Mouse (Mus musculus) gastrocnemius, adult 2 months (tissue): ENCODE results near the gene Trp73. TPM values are rescaled to one million over a fixed set of nuclear protein-coding genes. Genes with fewer than 3 reads are reported as not detected.
A peak's percentile ranks its signal among the peaks of the same experiment; 100 is the strongest.

ENCODE experiments used
- DNase-seq: peaks from one replicate; pipeline ENCODE4 v3.0.0; 2022
- H3K27ac ChIP-seq: fragments of 200-600 bp; 2 replicates; pipeline ENCODE4 v1.8.1; 2022; ENCODE audit warnings: mild to moderate bottlenecking
- H3K4me3 ChIP-seq: fragments of 200-600 bp; 2 replicates; pipeline ENCODE4 v1.8.1; 2022; ENCODE audit warnings: mild to moderate bottlenecking, moderate library complexity
- CTCF ChIP-seq: fragments of 200-600 bp; IDR thresholded peaks from 2 replicates; pipeline ENCODE4 v1.8.1; 2022; ENCODE audit warnings: antibody characterized with exemption, mild to moderate bottlenecking, moderate library complexity
- intact Hi-C: fragments of 180-260 bp; cut with DNase I; formaldehyde crosslinking; loops from one replicate; pipeline ENCODE4 v1.15.1; 2025
- long read RNA-seq, 2 experiments: library from polyadenylated mRNA; stranded (forward); transcript quantifications; one replicate each; pipeline ENCODE4 v2.0.0; 2021
- total RNA-seq, 2 experiments: library from RNA; stranded (reverse); gene quantifications; 2 replicates each; pipeline ENCODE4 v1.2.3; 2021

Gene Trp73
- not detected for total RNA-seq
- long read RNA-seq, experiment 1, result 0 reads
- long read RNA-seq, experiment 2, result 0 reads

DNA sequence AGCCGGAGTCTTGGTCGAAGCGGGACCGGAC, at the start of gene Trp73:
TSS of gene Trp73 (minus strand) at position 27 of the 31 bp plus-strand sequence.
- H3K4me3 ChIP-seq, result peak within 1 kb of the TSS; percentile 89
- no peak for DNase-seq
- intact Hi-C loops, result no loop called here
- no peak within 1 kb of the TSS for H3K27ac ChIP-seq
- TF ChIP-seq CTCF, result no peak

DNA sequence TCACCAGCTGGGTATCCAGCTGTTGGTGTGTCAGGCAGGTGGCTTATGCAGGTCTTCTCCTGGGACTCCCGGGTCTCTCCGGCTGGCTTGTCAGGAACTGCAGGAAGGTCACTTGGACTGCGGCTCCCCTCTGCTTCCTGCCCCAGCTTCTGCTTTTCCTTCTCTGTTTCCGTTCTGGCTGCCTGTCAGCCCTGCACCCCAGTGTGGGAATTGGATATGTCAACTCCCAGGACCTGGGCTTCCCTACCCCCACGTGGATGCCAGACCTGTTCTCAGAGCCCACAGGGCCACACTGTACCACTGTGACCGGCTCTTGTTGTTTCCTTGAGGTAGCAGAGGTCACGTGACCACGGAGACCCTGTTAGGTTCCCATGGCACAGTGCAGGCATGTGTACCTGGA, 48.9 kb upstream of the Trp73 start:
- Histone ChIP-seq H3K4me3 (no peak overlapping the region), H3K27ac (no peak overlapping the region)
- intact Hi-C loops, result no loop called here
- no peak for TF ChIP-seq CTCF
- peak; percentile 38 for DNase-seq

DNA sequence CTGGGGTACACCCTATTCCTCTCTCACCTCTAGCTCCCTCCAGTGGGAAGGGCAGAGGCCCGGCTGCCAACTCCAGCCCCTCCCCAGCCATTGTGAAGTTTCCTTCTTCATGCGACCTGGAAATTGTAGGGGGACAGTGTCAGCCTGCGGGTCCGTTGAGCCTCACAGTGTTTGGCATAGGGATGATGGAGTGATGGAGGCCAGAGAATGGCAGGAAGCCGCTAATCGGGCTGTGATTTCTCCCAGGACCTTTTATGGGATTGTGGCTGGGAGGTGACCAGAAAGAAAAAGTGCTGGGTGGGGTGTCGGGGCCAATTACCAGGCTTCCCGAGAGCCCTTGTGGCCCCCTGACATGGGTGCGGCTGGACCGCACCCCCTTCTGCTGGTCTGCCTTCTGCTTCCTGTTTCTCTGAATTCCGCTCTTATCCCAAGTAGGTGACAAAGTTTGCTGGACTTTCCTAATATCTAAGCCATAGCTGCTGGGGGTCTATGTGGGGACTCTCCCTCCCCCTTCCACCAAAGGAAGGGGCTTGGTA, 46.1 kb upstream of the Trp73 start:
- Histone ChIP-seq H3K27ac (no peak overlapping the region; the same call in 1 of the 2 replicates), H3K4me3 (no peak overlapping the region)
- TF ChIP-seq CTCF, result no peak
- DNase-seq, result no peak
- intact Hi-C loops, result no loop called here

DNA sequence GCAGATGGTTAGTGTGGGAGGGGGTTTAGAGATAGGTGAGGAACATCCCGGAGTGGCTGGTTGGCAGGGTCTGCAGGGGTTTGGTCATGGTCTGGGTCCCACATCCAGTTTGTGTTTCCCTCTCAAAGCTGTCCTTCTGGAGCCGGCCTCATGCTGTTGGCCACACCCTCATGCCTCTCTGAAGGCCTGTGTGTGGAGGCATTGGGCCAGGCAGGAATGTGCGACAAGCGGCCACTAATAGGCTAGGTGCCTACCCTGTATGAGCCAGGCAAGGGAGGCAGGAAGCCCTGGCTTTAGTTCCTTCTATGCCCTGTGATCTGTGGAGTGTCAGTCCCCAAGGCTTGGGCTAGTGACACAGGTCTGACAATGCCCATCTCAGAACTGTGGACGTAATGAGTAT, 45.0 kb upstream of the Trp73 start:
- intact Hi-C loops, result loop anchor here (2.0 kb wide), 1 partner anchor 14 kb away; no protein-coding TSS in a partner anchor
- no peak for DNase-seq
- TF ChIP-seq CTCF, result no peak
- Histone ChIP-seq H3K27ac (no peak overlapping the region), H3K4me3 (no peak overlapping the region)

DNA sequence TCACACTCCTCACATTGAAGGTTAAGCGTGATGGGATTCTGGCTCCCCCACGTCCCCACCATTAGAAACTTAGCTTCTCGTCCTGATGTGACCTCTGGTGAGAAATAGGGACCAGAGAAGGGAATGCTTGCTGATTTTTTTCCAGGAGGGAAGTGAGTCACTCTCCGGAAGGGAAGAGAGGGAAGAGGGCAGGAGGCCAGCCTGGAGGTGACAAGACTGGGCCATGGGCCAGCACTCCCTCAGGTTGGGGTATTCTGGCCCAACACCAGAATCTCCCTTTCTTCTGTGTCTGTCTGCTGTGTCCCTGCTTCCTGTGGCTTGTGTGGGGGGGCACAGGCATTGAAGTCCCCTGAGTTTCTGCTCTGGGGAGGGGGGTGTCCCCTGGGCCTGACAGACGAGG, 43.6 kb upstream of the Trp73 start:
- Histone ChIP-seq H3K4me3 (no peak overlapping the region), H3K27ac (no peak overlapping the region)
- TF ChIP-seq CTCF, result no peak
- intact Hi-C loops, result no loop called here
- DNase-seq, result no peak

DNA sequence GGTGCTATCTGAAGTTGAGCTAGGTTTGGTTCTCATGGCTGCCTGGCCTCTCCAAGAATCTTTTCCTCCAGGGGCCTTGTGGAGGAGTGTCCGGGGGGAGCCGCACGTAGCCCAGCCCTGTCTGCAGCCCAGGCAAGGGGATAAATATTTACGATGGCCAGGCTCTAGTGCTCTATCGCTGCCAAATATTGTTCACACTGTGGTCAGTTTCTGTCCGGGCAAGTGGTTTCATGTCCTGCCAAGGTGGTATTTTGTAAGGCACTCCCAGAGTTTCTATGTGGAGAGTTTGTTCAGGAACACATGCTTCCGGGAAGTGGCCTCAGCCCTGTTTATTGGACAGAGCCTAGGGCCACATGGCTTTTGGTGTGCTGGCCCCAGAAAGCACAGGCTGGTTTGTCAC, 41.0 kb upstream of the Trp73 start:
- H3K4me3 ChIP-seq, result no peak overlapping the region
- intact Hi-C loops, result no loop called here
- no peak overlapping the region for H3K27ac ChIP-seq
- TF ChIP-seq CTCF, result no peak
- no peak for DNase-seq

DNA sequence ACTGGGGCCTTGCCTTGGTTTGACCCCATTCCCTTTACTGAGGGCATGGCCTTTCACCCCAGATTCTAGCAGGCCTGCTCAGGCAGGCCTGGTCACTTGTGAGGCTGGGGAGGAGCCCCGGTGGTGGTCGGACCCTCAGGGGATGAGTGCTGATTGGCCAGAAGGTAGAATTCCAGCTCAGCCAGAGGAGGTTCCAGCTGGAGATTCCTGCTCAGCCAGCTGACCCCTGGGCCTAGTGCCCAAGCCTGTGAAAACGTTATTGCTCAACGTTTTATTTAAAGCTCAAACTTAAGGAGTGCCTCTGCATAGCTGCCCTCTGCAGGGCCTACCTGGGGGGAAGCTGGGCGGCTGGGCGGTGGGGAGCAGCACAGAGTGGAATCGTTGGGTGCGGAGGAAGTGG, 37.2 kb upstream of the Trp73 start:
- H3K4me3 ChIP-seq, result no peak overlapping the region
- peak; percentile 79 for DNase-seq
- intact Hi-C loops, result no loop called here
- H3K27ac ChIP-seq, result peak overlapping the region; percentile 66
- TF ChIP-seq CTCF, result no peak

DNA sequence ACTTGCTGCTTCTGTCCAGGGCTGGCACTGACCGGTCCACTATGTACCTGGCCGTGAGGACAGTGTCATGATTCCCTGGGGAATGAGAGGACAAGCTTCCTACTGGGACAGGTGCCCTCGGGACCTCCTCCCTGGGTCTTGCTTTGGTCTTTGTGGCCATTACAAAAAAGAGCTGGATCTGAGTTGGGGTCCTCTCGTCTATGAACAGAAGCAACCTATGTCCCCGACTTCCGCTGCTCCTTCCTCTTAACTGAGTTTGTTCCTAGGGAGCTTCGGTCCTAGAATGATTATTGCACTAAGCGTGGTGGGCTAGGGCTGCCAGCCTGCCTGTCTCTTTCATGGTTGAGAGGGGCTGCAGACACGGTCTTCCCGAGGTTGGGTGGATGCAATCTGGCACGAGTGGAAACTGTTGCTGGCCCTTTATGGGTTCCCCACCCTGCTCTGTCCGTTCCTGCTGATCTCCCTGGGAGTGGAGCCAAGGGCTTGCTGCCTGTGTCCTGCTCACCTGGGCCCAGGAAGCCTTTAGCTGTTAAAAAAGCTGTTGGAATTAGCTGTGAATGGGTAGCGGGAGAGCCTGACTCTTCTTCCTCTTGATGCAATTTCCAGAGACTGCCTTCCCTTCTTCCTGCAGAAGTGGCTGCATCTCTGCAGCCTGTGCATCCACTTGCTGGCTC, 32.1 kb upstream of the Trp73 start:
- Histone ChIP-seq H3K27ac (no peak overlapping the region), H3K4me3 (peak overlapping the region; percentile 71)
- DNase-seq, result no peak
- TF ChIP-seq CTCF, result no peak
- intact Hi-C loops, result no loop called here

DNA sequence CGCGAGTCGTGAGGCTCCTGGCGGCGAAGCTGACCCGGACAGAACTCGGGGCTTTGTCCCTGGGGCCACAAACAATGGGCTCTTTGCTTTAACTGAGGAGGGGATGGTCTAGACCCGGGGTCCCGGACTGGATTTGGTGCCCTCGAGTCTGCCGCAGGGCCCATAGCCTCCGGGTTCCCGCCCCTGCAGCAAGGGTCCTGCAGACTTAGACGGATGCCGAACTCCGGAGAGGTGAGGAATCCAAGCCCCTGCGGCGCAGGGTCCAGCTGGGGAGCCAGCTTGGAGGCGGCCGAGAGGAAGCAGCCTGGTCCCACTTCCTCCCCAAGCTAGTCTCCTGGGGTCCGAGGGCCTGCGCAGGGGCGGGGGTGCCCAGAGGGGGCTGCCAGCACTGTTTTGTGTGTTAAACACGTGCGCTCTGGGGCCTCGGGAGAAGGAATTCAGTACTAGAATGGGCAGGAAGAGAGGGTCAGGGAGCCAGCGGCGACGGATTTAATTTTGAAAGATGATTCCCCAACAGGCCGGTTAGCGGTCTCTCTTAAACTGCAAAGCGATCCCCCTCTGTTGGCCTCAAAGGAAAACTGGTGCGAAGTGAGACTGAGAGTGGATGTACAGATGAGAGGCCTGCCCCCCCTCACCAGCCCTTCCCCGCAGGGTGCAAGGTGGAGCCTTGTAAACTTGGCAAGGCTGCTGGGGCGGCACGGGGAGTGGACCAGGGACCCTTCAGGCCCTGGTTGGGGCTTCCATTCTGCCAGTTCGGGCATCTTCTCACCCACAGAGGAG, 31.3 kb upstream of the Trp73 start:
- intact Hi-C loops, result no loop called here
- Histone ChIP-seq H3K4me3 (peak overlapping the region; percentile 71), H3K27ac (peak overlapping the region; percentile 12; the same call in 1 of the 2 replicates)
- DNase-seq, result no peak
- TF ChIP-seq CTCF, result no peak

DNA sequence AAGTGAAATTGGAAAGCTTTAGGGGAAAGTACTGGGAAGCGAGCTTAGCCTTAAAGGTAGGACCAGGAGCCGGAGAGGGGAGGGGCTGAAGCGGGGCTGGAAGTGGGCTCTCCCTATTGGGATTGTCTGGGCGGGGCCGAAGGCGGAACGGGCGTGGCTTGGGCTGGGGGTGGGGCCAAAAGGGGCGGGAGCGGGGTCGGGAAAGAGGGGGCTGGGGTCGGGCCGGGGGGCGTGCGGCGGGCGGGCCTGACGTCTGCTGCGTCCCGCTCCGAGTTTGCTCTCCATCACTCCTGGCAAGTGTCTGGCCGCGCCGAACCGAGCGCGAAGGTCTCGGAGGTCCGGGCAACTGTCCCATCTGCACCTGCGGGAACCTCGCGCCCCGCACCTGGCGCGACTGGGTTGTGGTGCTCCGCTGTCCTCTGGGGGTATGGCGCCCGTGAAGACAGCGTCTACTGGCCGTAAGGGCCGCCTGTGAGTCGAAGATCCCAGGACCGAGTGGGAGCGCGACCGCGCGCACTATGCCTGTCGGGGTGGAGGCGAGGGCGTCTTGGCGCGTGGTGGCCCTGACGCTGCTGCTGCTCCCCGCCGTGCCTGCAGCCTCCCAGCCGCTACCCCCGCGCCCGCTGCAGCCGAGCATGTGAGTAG, 30.6 kb upstream of the Trp73 start, which contains the start of gene Megf6:
TSS of gene Megf6 (plus strand) at position 225 of the 645 bp plus-strand sequence.
- TF ChIP-seq CTCF, result no peak
- intact Hi-C loops, result no loop called here
- Histone ChIP-seq H3K27ac (peak within 1 kb of the TSS; percentile 12; the same call in 1 of the 2 replicates), H3K4me3 (peak within 1 kb of the TSS; percentile 71)
- no peak for DNase-seq

DNA sequence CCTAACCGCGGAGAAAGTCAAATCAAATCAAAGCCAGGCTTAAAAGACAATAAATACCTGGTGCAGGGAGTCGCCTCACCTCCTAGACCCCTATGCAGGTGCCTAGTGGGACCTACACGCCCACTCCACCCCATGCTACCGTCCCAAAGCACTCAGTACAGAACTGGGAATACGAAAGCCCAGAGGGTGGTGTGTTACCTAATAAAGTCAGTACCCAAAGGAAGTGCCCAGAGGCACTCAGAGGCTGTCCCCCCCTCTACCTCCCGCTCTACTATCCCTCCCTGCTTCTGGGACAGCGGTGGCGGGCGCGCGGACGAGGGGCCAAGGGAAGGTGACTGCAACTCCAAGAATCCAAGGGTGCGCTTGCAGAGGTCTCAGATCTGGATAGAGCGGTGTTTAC, 30.0 kb upstream of the Trp73 start:
- H3K27ac ChIP-seq, result no peak overlapping the region
- TF ChIP-seq CTCF, result no peak
- no peak for DNase-seq
- intact Hi-C loops, result no loop called here
- H3K4me3 ChIP-seq, result peak overlapping the region; percentile 71

DNA sequence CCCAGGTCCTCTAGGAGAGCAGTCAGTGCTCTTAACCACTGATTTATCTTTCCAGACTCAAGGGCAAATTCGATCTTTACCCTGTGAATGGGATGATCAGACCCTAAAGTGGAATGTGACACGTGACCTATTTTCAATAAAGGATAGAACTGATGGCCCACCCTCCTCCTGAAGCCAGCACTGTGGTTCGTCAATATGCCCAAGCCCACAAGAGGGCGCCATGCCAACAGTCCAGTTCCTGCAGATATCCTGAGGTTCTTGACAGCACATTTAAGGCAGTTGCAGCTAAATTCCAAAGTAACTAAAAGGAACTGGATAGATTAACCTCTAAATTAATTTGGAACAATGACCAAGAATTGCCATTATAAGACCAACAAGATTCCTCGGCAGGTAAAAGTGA, 27.0 kb upstream of the Trp73 start:
- peak; percentile 75 for DNase-seq
- Histone ChIP-seq H3K4me3 (no peak overlapping the region), H3K27ac (no peak overlapping the region)
- peak; percentile 74 for TF ChIP-seq CTCF
- intact Hi-C loops, result loop anchor here (10.0 kb wide), 2 partner anchors 138 to 202 kb away; partner anchors contain the start of gene Arhgef16

DNA sequence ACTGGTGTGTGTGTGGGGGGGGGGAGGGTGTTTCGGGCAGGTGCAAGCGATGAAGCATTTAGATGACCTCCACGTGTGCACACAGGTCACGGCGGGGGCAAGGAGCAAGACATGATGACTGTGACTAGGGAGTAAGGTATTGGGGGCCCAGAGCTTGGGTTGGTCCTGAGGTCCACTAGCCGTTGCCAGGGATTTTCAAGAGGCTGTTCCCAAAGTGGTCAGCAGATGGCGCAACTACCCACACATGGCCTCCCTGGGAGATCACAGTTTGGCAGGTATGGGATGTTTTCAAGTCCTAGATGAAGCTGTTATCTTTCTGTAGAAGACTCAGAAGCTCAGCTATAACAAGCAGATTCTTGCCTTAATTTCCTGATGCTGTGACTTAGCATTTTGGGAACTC, 23.3 kb upstream of the Trp73 start:
- intact Hi-C loops, result loop anchor here (1.0 to 10.0 kb wide), 4 partner anchors 44 to 198 kb away; partner anchors contain the start of gene Arhgef16
- no peak overlapping the region for H3K27ac ChIP-seq
- no peak overlapping the region for H3K4me3 ChIP-seq
- peak; percentile 78 for DNase-seq
- TF ChIP-seq CTCF, result peak; percentile 93
